Mouse (Mus musculus) kidney, postnatal 36 days (tissue): Measurements from ENCODE around the gene Rps13.
"Not testable (repeated sequence)": the region's sequence is repeated elsewhere in the genome, so short reads cannot be mapped to it uniquely, and the experiment has no call there.

Experiments
- DNase-seq, 2 experiments: peaks; one replicate each; pipeline ENCODE4 v3.0.0; 2021 to 2022; ENCODE audit warnings: mixed read lengths in 2 of 2

Rps13 gene

GRCm38 (mm10) chr7:116333713-116334668, at the start of gene Rps13:
Rps13 (minus strand) TSS chr7:116334195.
- peak; percentile 98 to 99 for DNase-seq

- DNase-seq: not testable (repeated sequence)
These were observed 45.2 kb upstream of the Rps13 start for GRCm38 (mm10) chr7:116379181-116379580.

GRCm38 (mm10) chr7:116374284-116374683, 40.3 kb upstream of the Rps13 start:
- DNase-seq: no peak

- peak; percentile 69 to 86 for DNase-seq
These were observed 2.2 kb upstream of the Rps13 start for GRCm38 (mm10) chr7:116336226-116336625.

GRCm38 (mm10) chr7:116335133-116335532, 1.1 kb upstream of the Rps13 start:
- no peak for DNase-seq

GRCm38 (mm10) chr7:116334669-116335038, 659 bp upstream of the Rps13 start:
- no peak for DNase-seq

- DNase-seq: no peak
These were observed 2.7 kb downstream of the Rps13 start for GRCm38 (mm10) chr7:116331246-116331645.

- no peak for DNase-seq
These were observed 4.1 kb downstream of the Rps13 start for GRCm38 (mm10) chr7:116329858-116330257.

- DNase-seq: no peak
These were observed 5.2 kb downstream of the Rps13 start for GRCm38 (mm10) chr7:116328777-116329176.

GRCm38 (mm10) chr7:116327901-116328300, 6.1 kb downstream of the Rps13 start:
- DNase-seq: no peak

GRCm38 (mm10) chr7:116323331-116323964, 10.5 kb downstream of the Rps13 start:
- peak; percentile 81 to 91 for DNase-seq

- peak; percentile 87 to 88 for DNase-seq
These were observed 24.5 kb downstream of the Rps13 start for GRCm38 (mm10) chr7:116309456-116309855.

GRCm38 (mm10) chr7:116308632-116308991, 25.4 kb downstream of the Rps13 start:
- DNase-seq: peak; percentile 76 to 81

GRCm38 (mm10) chr7:116307871-116308631, 25.9 kb downstream of the Rps13 start, which contains the start of gene Plekha7:
Plekha7 (minus strand) TSS chr7:116308376.
- peak; percentile 80 to 83 for DNase-seq

GRCm38 (mm10) chr7:116307099-116307870, 26.7 kb downstream of the Rps13 start:
- peak; percentile 89 to 90 for DNase-seq

- no peak for DNase-seq
These were observed 27.4 kb downstream of the Rps13 start for GRCm38 (mm10) chr7:116306601-116307000.

- peak; percentile 60 to 70 for DNase-seq
These were observed 32.2 kb downstream of the Rps13 start for GRCm38 (mm10) chr7:116301661-116302311.

GRCm38 (mm10) chr7:116301144-116301543, 32.9 kb downstream of the Rps13 start:
- DNase-seq: no peak

GRCm38 (mm10) chr7:116298851-116299250, 35.1 kb downstream of the Rps13 start:
- no peak for DNase-seq

- DNase-seq: peak; percentile 85 to 88
These were observed 35.6 kb downstream of the Rps13 start for GRCm38 (mm10) chr7:116298389-116298788.

GRCm38 (mm10) chr7:116294961-116295360, 39.0 kb downstream of the Rps13 start:
- peak; percentile 60 to 64 for DNase-seq

GRCm38 (mm10) chr7:116292377-116292776, 41.6 kb downstream of the Rps13 start:
- peak; percentile 50 to 83 for DNase-seq
